Mouse (Mus musculus): ENCODE data around the gene Sdad1.

Sdad1 gene

GRCm38 (mm10) chr5:92240769-92241168, 69.5 kb downstream of the Sdad1 start:
- DNase-seq (ENCODE audit: low spot score): no peak

- DNase-seq (ENCODE audit: low spot score): peak; percentile 80
Observed at GRCm38 (mm10) chr5:92239333-92240232, 70.7 kb downstream of the Sdad1 start.

- no peak for DNase-seq (ENCODE audit: low spot score)
Observed at GRCm38 (mm10) chr5:92234939-92235557, 75.2 kb downstream of the Sdad1 start.
